Mouse (Mus musculus): ENCODE measurements at regions not wholly inside any gene's neighbourhood (a gene's known extent, or its start where the extent isn't known, plus 50 kb on each side); places are given as distances from the start of the nearest gene placed in this dataset.

DNA sequence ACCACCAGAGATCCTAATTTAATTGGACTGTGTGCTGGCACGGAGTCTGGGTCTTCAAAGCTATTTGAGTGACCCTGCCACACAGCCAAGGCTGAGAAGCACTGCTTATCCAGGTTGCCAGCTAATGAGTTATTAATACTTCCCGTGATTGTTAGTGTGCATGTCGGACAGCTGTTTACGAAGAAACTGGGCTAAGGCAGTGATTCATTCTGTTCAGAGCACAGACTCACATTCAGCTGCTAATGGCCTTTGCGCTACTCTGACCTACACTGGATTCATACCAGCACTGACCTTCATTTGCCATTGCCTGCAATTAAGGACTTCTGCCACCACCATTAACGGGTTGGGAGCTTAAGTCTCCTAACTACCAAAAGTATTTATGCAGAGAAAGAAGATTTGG, 156.7 kb upstream of the Dppa4 start:
- 0 out of 2 replicates have a peak, but pooled peaks have one; percentile 41 for ATAC-seq (ENCODE audit: low FRiP score, low read depth)
- Histone ChIP-seq H3K36me3 (no peaks in the 10 kb centered on the region), H3K4me2 (replicated peaks) (no peak overlapping the region), H3K9ac (replicated peaks) (no peak overlapping the region), H3K4me1 (no peaks in the 10 kb centered on the region), H3K9me3 (no peaks in the 10 kb centered on the region), H3K4me3 (no peak overlapping the region), H3K27ac (replicated peaks) (no peak overlapping the region), H3K27me3 (no peaks in the 10 kb centered on the region)
- WGBS, result 85% methylated on average over 6 of the region's 6 CpGs

DNA sequence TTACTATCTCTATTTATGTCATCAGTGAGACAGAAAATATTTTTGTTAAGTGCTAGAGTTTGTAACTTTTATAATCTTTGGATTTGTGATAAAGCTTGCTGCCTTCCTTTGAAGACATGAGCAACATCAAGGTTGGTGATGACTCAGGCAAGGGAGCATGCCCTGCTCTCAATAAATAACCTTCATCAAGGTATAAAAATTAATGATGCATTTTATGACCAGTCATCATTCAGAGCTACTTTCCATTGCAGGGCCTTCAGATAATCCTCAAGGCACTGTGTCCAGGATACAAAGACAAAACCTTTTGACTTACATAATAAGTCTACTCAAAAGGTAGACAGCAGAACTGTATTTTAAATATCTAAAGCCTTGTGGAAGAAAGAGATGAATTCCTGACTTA, 156.2 kb upstream of the Dppa4 start:
- Histone ChIP-seq H3K9ac (replicated peaks) (no peak overlapping the region), H3K4me2 (replicated peaks) (no peak overlapping the region), H3K36me3 (no peaks in the 10 kb centered on the region), H3K27me3 (no peaks in the 10 kb centered on the region), H3K4me1 (no peaks in the 10 kb centered on the region), H3K27ac (replicated peaks) (no peak overlapping the region), H3K4me3 (no peak overlapping the region), H3K9me3 (no peaks in the 10 kb centered on the region)
- ATAC-seq (ENCODE audit: low FRiP score, low read depth), result no peak

DNA sequence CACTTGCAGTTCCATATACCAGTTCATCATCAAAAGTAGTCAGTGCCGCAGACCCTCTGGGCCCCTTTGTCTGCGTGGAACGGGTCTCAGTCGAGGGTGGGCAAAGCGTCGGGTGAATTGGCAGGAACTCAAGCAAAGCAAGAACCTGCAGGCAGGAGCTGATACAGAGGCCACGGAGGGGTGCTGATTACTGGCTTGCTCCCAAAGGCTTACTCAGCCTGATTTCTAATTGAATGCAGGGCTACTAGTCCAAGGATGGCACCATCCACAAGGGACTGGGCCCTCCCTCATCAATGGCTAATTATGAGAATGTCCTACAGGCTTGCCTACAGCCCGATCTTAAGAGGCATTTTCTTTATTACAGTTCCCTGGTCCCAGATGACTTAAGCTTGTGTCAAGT, 128.2 kb upstream of the Dppa4 start:
- Histone ChIP-seq H3K9ac (replicated peaks) (no peak overlapping the region), H3K4me1 (no peaks in the 10 kb centered on the region), H3K27me3 (no peaks in the 10 kb centered on the region), H3K36me3 (no peaks in the 10 kb centered on the region), H3K4me3 (no peak overlapping the region), H3K9me3 (no peaks in the 10 kb centered on the region), H3K4me2 (replicated peaks) (no peak overlapping the region), H3K27ac (replicated peaks) (no peak overlapping the region)
- WGBS, result 87% methylated on average over 8 of the region's 8 CpGs
- peak; percentile 47; the same call in 1 of the 2 replicates for ATAC-seq (ENCODE audit: low FRiP score, low read depth)

DNA sequence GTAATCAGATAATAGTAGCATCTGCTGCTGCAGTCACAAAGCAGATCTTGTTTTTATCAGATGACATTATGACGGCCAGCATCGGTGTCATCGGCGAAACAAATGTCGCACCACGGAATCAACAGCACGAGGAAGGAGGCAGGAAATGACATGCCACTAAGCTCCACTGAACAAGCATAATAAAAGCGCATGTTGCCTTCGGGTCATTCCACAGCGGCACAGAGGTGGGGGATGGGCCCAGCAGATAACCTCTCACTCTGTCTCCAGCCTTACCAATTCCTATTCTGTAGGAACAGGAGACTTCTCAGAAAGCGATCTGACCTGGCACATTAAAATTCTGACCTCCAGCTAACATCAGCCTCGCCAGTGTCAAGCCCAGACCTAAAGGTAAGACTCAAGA, 93.1 kb upstream of the Dppa4 start:
- Histone ChIP-seq H3K9me3 (no peaks in the 10 kb centered on the region), H3K27me3 (no peaks in the 10 kb centered on the region), H3K36me3 (no peaks in the 10 kb centered on the region), H3K4me3 (no peak overlapping the region), H3K9ac (replicated peaks) (no peak overlapping the region), H3K4me1 (no peaks in the 10 kb centered on the region), H3K4me2 (replicated peaks) (no peak overlapping the region), H3K27ac (replicated peaks) (no peak overlapping the region)
- peak; percentile 38; the same call in 1 of the 2 replicates for ATAC-seq (ENCODE audit: low FRiP score, low read depth)
- WGBS, result 81% methylated on average over 12 of the region's 12 CpGs

DNA sequence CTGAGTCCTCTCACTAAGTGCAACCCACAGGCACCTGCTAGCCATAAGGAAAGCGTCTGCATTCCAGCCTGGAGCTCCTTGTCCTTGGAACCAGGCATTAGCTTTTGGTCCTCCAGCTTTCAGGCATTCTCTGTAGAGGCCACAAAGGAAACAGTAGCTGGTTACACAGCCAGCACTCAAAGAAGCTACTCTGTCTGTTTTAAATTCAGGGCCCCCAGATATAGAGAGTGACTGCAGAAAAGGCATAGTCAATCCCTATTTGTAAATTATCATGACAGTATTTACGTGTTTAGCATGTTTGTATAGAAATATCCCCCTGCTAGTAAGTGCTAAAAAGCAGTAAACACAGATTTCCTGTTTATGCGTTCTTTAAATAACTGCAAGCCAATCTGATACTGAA, 91.3 kb upstream of the Dppa4 start:
- Histone ChIP-seq H3K27me3 (no peaks in the 10 kb centered on the region), H3K9me3 (no peaks in the 10 kb centered on the region), H3K36me3 (no peaks in the 10 kb centered on the region), H3K9ac (replicated peaks) (no peak overlapping the region), H3K4me3 (no peak overlapping the region), H3K4me2 (replicated peaks) (no peak overlapping the region), H3K4me1 (no peaks in the 10 kb centered on the region), H3K27ac (replicated peaks) (no peak overlapping the region)
- WGBS, result 87% methylated on average over 3 of the region's 3 CpGs
- no peak for ATAC-seq (ENCODE audit: low FRiP score, low read depth)

DNA sequence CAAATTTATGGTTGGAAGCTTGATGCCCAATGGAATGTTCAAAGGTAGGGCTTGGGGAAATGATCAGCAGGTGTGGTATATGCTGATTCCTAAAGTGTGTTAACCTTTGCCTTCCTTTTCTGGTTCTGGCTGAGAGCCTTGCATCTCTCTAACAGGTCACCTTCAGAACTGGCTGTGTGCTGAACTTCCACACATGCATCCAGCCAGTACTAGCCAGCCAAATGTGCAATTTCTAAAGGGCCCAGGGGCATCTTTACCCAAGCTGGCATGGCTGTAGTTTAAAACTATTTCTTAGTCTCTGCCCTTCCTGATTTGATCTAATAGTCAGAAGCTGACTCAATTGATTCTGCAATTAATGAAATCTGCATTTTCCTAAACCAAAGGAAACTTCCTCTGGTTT, 68.6 kb upstream of the Dppa4 start:
- no peak overlapping the region for H3K27ac ChIP-seq (replicated peaks)
- H3K4me3 ChIP-seq, result no peak overlapping the region
- H3K4me1 ChIP-seq, result no peaks in the 10 kb centered on the region
- H3K36me3 ChIP-seq, result no peaks in the 10 kb centered on the region
- H3K9me3 ChIP-seq, result no peaks in the 10 kb centered on the region
- ATAC-seq (ENCODE audit: low FRiP score, low read depth), result no peak
- H3K4me2 ChIP-seq (replicated peaks), result no peak overlapping the region
- H3K9ac ChIP-seq (replicated peaks), result no peak overlapping the region
- H3K27me3 ChIP-seq, result no peaks in the 10 kb centered on the region
